Mouse (Mus musculus) CH12.LX (cell line): Measurements from ENCODE around the gene Cmbl. TPM values are rescaled to one million over a fixed set of nuclear protein-coding genes. Genes with fewer than 3 reads are reported as not detected.
A peak's percentile ranks its signal among the peaks of the same experiment; 100 is the strongest.

Experiments
- DNase-seq: peaks from one replicate; pipeline ENCODE4 v3.0.0-alpha.2; 2013; ENCODE audit errors: extremely low read depth
- H3K27ac ChIP-seq: 2 replicates; pipeline ENCODE4 v1.5.1; 2012; ENCODE audit warnings: low read depth, mild to moderate bottlenecking, control low read depth, moderate library complexity; ENCODE audit not compliant: insufficient read depth
- H3K27me3 ChIP-seq: replicated peaks from 2 replicates; pipeline ENCODE3; 2012; ENCODE audit warnings: inconsistent platforms
- H3K36me3 ChIP-seq, 2 experiments: replicated peaks in 1 of 2; 2 replicates each; pipeline versions ENCODE3 to v1.6.1; 2012; ENCODE audit warnings: inconsistent platforms in 1 of 2, low read length in 1 of 2, mild to moderate bottlenecking in 1 of 2, mixed read lengths in 1 of 2, moderate library complexity in 1 of 2; ENCODE audit not compliant: control insufficient read depth in 1 of 2, insufficient read depth in 1 of 2
- H3K4me1 ChIP-seq, 2 experiments: 2 replicates each; pipeline ENCODE4 v1.6.1; 2012; ENCODE audit warnings: inconsistent platforms in 1 of 2, moderate library complexity in 1 of 2; ENCODE audit not compliant: insufficient read depth in 2 of 2, control insufficient read depth in 1 of 2
- H3K4me2 ChIP-seq: 2 replicates; pipeline ENCODE4 v1.6.1; 2012; ENCODE audit warnings: low read depth, mild to moderate bottlenecking, control low read depth; ENCODE audit not compliant: poor library complexity, insufficient read depth, severe bottlenecking
- H3K4me3 ChIP-seq, 3 experiments: fragments of 150-350 bp in 1 of 3; sonication (generic) in 1 of 3; replicated peaks in 1 of 3; 2 replicates each; pipeline versions ENCODE3 to v1.5.1; 2011 to 2012; ENCODE audit warnings: low read depth in 2 of 3, low read length in 2 of 3, mild to moderate bottlenecking in 2 of 3, moderate library complexity in 2 of 3, control low read depth in 1 of 3, improper control_type of control experiment in 1 of 3, inconsistent platforms in 1 of 3, mixed read lengths in 1 of 3; ENCODE audit not compliant: poor library complexity in 1 of 3
- H3K79me2 ChIP-seq: replicated peaks from 2 replicates; pipeline ENCODE4 v1.6.1; 2012; ENCODE audit warnings: mild to moderate bottlenecking, moderate library complexity; ENCODE audit not compliant: control insufficient read depth, poor library complexity, insufficient read depth, severe bottlenecking; ENCODE audit errors: extremely low read depth
- H3K9ac ChIP-seq: 2 replicates; pipeline ENCODE4 v1.6.1; 2012; ENCODE audit warnings: low read depth, mild to moderate bottlenecking, control low read depth, moderate library complexity; ENCODE audit not compliant: insufficient read depth
- H3K9me3 ChIP-seq: replicated peaks from 2 replicates; pipeline ENCODE3; 2012; ENCODE audit warnings: low read length, inconsistent platforms, mixed read lengths
- CHD2 ChIP-seq: IDR thresholded peaks from 2 replicates; pipeline ENCODE4 v1.6.1; 2011; ENCODE audit warnings: low read length, improper control_type of control experiment
- CTCF ChIP-seq, 2 experiments: IDR thresholded peaks in 1 of 2; conservative IDR thresholded peaks in 1 of 2; 2 replicates each; pipeline ENCODE4 v1.5.1; 2011 to 2012; ENCODE audit warnings: low read depth in 2 of 2, low read length in 2 of 2, improper control_type of control experiment in 1 of 2, inconsistent platforms in 1 of 2, mild to moderate bottlenecking in 1 of 2, moderate library complexity in 1 of 2
- ELF1 ChIP-seq: IDR thresholded peaks from 2 replicates; pipeline ENCODE4 v1.6.1; 2014; ENCODE audit warnings: low read depth, mild to moderate bottlenecking, inconsistent platforms, low read length, improper control_type of control experiment
- HCFC1 ChIP-seq: IDR thresholded peaks from 2 replicates; pipeline ENCODE4 v1.6.1; 2012; ENCODE audit warnings: low read depth, mild to moderate bottlenecking, inconsistent platforms, low read length, improper control_type of control experiment
- IRF4 ChIP-seq: IDR thresholded peaks from 2 replicates; pipeline ENCODE4 v1.6.1; 2014; ENCODE audit warnings: low read depth, mild to moderate bottlenecking, inconsistent platforms, low read length, improper control_type of control experiment
- JUN ChIP-seq: IDR thresholded peaks from 2 replicates; pipeline ENCODE4 v1.6.1; 2011; ENCODE audit warnings: low read depth, mild to moderate bottlenecking, low read length, improper control_type of control experiment, moderate library complexity; ENCODE audit not compliant: insufficient read depth
- JUND ChIP-seq: conservative IDR thresholded peaks from 2 replicates; pipeline ENCODE4 v1.6.1; 2011; ENCODE audit warnings: low read depth, low read length, improper control_type of control experiment
- MAX ChIP-seq: IDR thresholded peaks from 2 replicates; pipeline ENCODE4 v1.6.1; 2011; ENCODE audit warnings: low read length, improper control_type of control experiment
- MYC ChIP-seq: IDR thresholded peaks from 2 replicates; pipeline ENCODE4 v1.6.1; 2011; ENCODE audit warnings: low read depth, mild to moderate bottlenecking, improper control_type of control experiment, low read length
- NRF1 ChIP-seq: IDR thresholded peaks from 2 replicates; pipeline ENCODE4 v1.6.1; 2014; ENCODE audit warnings: low read depth, mild to moderate bottlenecking, inconsistent platforms, low read length, improper control_type of control experiment, moderate library complexity
- POLR2A ChIP-seq: IDR thresholded peaks from 2 replicates; pipeline ENCODE4 v1.6.1; 2011; ENCODE audit warnings: low read depth, mild to moderate bottlenecking, improper control_type of control experiment, low read length
- POLR2AphosphoS2 ChIP-seq: IDR thresholded peaks from 2 replicates; pipeline ENCODE4 v1.6.1; 2011; ENCODE audit warnings: low read depth, low read length, improper control_type of control experiment
- SIN3A ChIP-seq: IDR thresholded peaks from 2 replicates; pipeline ENCODE4 v1.6.1; 2012; ENCODE audit warnings: low read length, improper control_type of control experiment, inconsistent platforms
- TBP ChIP-seq: conservative IDR thresholded peaks from 2 replicates; pipeline ENCODE4 v1.6.1; 2011; ENCODE audit warnings: low read depth, low read length, improper control_type of control experiment
- UBTF ChIP-seq: IDR thresholded peaks from 2 replicates; pipeline ENCODE4 v1.6.1; 2012; ENCODE audit warnings: low read depth, mild to moderate bottlenecking, inconsistent platforms, low read length, improper control_type of control experiment, moderate library complexity
- ZC3H11A ChIP-seq: IDR thresholded peaks from 2 replicates; pipeline ENCODE4 v1.6.1; 2012; ENCODE audit warnings: low read depth, mild to moderate bottlenecking, inconsistent platforms, low read length, improper control_type of control experiment
- dilution Hi-C: fragments of 300-500 bp; cut with MboI; formaldehyde crosslinking; loops from 2 replicates; pipeline ENCODE4 v1.14.3; 2020; ENCODE audit warnings: low sequenced_read_pairs; ENCODE audit not compliant: extremely low pct_unique_long_range_greater_than_20kb, extremely low pct_ligation_motif_present
- in situ Hi-C: fragments of 300-500 bp; cut with MboI; formaldehyde crosslinking; loops from 3 replicates; pipeline ENCODE4 v1.14.3; 2019; ENCODE audit warnings: low sequenced_read_pairs, low pct_ligation_motif_present, low pct_unique_long_range_greater_than_20kb, mixed read lengths
- polyA plus RNA-seq: library from polyadenylated mRNA; unstranded; fragments of >175 nt; gene quantifications from 2 replicates; pipeline ENCODE4 v1.2.1, GENCODE M21; 2012; ENCODE audit warnings: low read depth; ENCODE audit not compliant: insufficient read length
- total RNA-seq, 2 experiments: library from RNA; depleted of rRNA; stranded (reverse); fragments of 300-350 nt in 1 of 2; fragments of >200 nt in 1 of 2; gene quantifications; 2 replicates each; pipeline ENCODE4 v1.2.3; 2012 to 2014

Gene Cmbl
- total and polyA plus RNA-seq, 3 experiments: 0.27 TPM; not detected in 2

DNA sequence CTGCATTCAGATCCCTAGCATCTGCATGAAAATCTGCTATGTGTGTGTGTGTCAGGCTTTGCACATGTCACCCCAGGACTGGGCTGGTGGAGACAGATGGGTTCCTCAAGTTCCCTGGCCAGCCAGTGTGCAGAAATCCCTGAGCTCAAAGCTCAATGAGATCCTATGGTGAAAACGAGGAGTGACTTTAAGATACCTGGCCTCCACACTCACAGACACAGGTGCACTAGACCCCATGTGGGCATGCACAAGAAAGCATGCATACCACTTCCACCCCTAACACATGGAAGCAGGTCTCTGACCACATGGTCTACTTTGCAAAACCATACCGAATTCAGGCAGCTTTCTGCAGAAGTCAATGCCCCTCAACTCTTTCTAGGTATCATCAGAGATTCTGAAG is 22.6 kb downstream of the Cmbl start:
- Histone ChIP-seq H3K4me2 (no peak overlapping the region), H3K4me3 (no peak overlapping the region), H3K79me2 (no peaks in the 10 kb centered on the region), H3K9me3 (no peaks in the 10 kb centered on the region), H3K27ac (no peak overlapping the region), H3K9ac (no peak overlapping the region), H3K36me3 (peaks cover 38 to 42% of the 10 kb centered on the region in 2 experiments), H3K4me1 (peaks cover 10 to 25% of the 10 kb centered on the region in 2 experiments; a peak in 3 of 4 replicates), H3K27me3 (no peaks in the 10 kb centered on the region)
- no peak for DNase-seq
- TF ChIP-seq TBP: no peak
- peak; percentile 22; the same call in 1 of the 2 replicates for TF ChIP-seq POLR2AphosphoS2
- TF ChIP-seq CTCF (conservative IDR thresholded peaks at IDR 0.05 in 1 of 2, IDR thresholded peaks at IDR 0.05 in 1 of 2; ENCODE audit: low read depth in 2 of 2, low read length in 2 of 2): no peak
- TF ChIP-seq ZC3H11A: no peak
- dilution Hi-C loops: no loop called here
- in situ Hi-C loops: loop anchor here (5.0 to 10.0 kb wide), 3 partner anchors 53 to 275 kb away; partner anchors contain the start of gene March6

DNA sequence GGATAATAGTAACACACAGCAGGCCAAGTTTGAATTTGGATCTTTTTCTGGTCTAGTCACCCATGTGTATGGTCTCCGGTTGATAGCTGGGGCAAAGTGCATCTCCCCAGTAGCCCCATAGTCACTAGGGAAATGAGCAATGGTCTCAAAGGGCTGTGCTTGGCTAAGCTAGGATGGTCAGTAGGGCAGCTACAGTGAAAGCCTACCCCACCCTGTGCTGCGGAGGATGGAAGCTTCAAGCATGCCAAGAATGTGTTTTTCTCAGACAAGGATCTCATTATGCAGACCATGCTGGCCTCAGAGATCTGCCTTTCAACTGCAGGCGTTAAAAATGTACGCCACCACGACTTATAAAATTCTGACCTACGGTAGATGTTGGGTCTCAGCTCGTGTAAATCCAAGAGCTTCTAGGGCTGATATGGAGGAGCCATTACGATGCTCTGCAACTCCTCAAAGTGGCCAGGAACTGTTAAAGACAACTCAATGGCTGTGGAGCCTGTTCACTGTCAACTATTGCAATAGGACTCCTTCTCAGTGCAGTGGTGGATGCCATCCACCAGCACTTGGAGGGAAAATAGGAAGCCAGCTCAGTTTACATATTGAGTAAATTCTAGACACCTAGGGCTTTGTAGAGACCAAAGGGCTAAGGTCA is 23.9 kb downstream of the Cmbl start:
- H3K4me1 ChIP-seq: peaks cover 8 to 23% of the 10 kb centered on the region in 2 experiments; a peak in 3 of 4 replicates
- no peak for DNase-seq
- in situ Hi-C loops (loop anchor here (5.0 to 10.0 kb wide), 3 partner anchors 54 to 277 kb away; partner anchors contain the start of gene March6), dilution Hi-C loops (no loop called here)
- TF ChIP-seq SIN3A (peak; percentile 32; the same call in 1 of the 2 replicates), IRF4 (no peak), NRF1 (no peak), MYC (no peak), JUN (no peak), POLR2A (peak; percentile 49), POLR2AphosphoS2 (peak; percentile 95), CHD2 (peak; percentile 53; the same call in 1 of the 2 replicates)
- H3K9ac ChIP-seq: no peak overlapping the region
- no peaks in the 10 kb centered on the region for H3K9me3 ChIP-seq
- H3K27me3 ChIP-seq: no peaks in the 10 kb centered on the region
- H3K4me2 ChIP-seq: no peak overlapping the region
- H3K4me3 ChIP-seq: no peak overlapping the region
- no peak overlapping the region for H3K27ac ChIP-seq
- no peaks in the 10 kb centered on the region for H3K79me2 ChIP-seq
- peaks cover 51 to 55% of the 10 kb centered on the region in 2 experiments for H3K36me3 ChIP-seq

DNA sequence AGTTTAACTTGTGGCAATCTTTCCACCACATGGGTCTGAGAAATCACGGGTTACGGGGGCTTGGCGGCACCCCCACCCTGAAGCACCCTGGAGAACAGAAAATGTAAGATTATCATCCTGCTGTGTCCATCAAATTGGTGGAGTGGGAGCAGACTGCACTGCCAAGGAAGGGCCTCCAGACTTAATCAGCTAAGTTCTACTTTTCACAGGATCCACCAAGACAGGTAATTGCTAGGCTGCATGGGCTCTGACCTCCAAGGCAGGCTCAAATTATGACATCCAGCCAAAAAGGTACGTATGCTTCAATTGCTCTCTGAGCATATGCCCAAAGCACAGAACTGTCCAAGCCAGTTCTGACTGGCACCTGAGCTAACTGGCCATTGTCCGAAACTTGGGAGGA is 25.0 kb downstream of the Cmbl start:
- no peaks in the 10 kb centered on the region; the same call in 1 of the 2 replicates for H3K79me2 ChIP-seq
- H3K27me3 ChIP-seq: no peaks in the 10 kb centered on the region
- TF ChIP-seq JUND (no peak), MAX (no peak), UBTF (no peak), ELF1 (no peak), HCFC1 (no peak)
- no peak overlapping the region for H3K9ac ChIP-seq
- H3K4me3 ChIP-seq: no peak overlapping the region
- H3K4me2 ChIP-seq: no peak overlapping the region
- in situ Hi-C loops (no loop called here), dilution Hi-C loops (no loop called here)
- peaks cover 5 to 19% of the 10 kb centered on the region in 2 experiments; a peak in 3 of 4 replicates for H3K4me1 ChIP-seq
- peaks cover 61 to 66% of the 10 kb centered on the region in 2 experiments for H3K36me3 ChIP-seq
- H3K27ac ChIP-seq: no peak overlapping the region
- H3K9me3 ChIP-seq: no peaks in the 10 kb centered on the region
- DNase-seq: no peak
